Mouse (Mus musculus) thymus, postnatal 10 days (tissue): ENCODE data around the gene Tmem140.

Experiments
- DNase-seq, 2 experiments: peaks; one replicate each; pipeline ENCODE4 v3.0.0; 2021; ENCODE audit warnings: low spot score in 2 of 2

The Tmem140 gene

DNA sequence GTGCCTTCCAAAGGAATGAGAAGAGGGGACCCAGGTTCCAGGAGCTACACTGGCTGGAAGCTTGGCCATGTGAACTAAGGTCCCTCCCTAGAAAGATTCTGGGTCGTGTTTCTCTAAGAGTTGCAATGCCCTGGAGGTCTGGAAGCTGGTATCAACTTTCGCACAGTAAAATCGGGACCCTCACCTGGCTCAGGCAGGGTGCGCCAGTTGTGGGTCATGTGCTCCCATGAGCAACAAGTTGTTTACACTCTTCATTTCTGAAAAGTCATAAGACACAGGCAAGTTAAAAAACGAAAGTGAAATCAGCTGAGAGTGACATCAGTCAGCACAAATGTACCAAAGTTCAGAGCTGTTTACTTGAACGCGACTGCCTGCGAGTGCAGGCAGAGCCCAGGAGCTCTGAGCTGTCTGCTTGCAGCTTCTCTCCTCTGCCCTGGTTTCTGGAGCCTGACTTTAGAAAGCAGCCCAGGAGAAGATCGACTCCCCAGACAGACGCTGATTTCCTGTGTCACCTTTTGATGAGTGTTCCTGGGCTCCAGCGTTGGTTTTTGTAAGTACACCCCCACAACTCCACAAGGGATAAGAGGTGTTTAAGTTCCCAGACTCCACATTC, at the start of gene Tmem140:
Gene Tmem140 (plus strand): TSS at position 356 of the 613 bp plus-strand sequence.
- peak in 1 of 2 experiments; percentile 57 for DNase-seq

DNA sequence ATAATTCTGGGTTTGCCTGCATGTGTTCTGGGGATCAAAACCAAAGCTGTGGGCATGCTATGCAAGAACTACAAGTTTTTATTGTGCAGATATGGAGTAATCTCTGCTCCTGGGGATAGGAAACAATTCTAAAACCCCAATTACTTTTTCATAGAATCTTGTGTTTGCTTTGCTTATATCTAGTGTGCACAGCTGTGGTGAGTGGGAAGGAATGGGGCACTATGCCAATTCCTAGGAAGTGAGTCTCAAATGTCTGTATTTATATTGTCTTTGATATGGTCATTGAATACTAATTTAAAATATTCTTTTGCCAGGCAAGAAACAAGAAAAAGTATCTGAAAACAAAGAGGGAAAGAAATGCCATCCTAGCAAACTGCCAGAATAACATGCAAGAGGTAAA, 38.5 kb upstream of the Tmem140 start:
- DNase-seq, result no peak

DNA sequence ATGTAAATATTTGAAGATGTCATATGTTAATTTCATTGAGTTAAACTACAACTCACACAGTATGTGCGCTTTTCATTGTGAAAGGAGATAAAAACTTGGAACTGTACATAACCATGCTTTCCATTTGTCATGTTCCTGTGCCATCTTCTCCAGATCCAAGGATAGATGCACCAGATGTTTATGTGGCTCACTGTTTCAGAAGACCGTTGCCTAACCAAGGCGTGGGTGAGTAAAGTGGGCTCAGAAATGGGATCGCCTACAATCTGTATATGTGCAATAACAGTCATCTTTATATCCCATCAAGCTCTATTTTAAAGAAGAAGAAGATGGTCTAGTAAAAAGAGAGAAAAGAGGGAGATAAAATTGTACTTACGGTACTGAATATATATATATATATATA, 30.6 kb upstream of the Tmem140 start:
- DNase-seq, result no peak

DNA sequence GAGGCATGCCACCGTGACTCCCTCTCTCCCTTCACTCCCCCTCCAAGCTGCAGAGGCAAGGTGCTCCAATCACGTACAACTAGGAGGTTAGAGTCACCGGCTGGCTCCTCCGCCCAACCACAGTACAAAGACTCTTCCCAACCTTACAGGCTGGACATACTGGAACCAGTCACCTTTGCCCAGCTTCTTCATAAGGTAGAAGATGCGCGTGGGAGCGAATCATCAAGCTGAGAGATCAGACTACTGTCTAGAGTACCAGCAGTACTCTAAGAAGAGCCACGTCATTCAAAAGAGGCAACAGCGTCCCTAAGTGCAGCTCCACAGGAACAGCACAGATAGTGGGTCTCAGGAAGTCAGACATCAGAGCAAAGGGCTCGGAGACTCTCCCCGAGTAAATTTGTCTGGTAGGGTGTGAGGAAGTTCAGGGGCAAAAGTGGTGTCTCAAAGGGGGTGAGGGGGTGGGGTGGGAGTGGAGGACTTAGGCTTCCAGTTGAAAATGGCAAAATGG, 1.3 kb upstream of the Tmem140 start:
- peak in 1 of 2 experiments; percentile 16 for DNase-seq

DNA sequence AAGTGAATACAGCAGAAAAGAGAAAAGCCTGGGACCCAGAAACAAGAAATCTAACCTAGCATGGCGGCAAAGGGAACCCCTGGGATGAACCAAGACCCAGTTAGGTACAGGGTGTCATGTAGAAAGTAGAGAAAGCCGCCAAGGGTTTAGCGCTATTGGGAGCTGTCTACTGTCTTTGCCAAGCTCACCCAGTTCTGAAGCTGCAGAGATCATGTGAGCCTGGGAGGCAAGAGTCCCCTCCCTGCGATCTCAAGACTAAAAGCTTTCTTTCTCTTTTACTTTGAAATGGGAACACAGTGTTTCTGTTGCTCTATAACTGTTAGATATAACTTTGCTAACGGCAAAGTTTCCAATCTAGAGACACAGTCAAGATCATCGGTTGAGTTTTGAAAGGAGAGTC, 565 bp upstream of the Tmem140 start:
- DNase-seq, result peak in 1 of 2 experiments; percentile 52

DNA sequence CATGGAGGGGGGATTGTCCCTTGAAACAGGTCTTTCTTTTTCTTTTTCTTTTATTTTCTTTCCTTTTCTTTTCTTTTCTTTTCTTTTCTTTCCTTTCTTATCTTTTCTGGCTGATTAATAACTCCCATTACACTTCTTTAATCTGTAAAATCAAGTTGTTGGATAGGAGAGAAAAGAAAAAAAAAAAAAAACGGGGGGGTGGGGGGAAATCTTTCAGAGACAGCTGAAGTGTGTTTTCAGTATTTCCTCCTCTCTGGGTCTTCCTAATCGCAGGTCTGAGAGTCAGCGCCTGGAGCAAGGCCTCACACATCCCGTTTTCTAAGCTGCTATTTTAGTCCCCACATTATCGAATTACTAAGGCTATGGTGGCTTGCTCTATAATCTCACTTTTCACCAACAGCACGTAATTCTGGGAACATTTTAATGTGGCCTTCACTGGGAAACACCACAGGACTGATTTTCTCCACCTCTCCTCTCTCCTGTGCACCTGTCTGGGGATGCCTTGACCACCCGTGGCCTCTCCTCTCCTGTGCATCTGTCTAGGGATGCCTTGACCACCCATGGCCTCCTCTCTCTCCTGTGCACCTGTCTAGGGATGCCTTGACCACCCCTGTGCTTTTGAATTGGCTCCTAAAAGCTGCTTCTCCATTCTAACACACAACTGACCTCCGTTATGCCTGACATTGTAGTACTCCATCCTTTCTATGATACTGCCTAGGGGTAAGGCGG, 1.0 kb downstream of the Tmem140 start:
- no peak for DNase-seq

DNA sequence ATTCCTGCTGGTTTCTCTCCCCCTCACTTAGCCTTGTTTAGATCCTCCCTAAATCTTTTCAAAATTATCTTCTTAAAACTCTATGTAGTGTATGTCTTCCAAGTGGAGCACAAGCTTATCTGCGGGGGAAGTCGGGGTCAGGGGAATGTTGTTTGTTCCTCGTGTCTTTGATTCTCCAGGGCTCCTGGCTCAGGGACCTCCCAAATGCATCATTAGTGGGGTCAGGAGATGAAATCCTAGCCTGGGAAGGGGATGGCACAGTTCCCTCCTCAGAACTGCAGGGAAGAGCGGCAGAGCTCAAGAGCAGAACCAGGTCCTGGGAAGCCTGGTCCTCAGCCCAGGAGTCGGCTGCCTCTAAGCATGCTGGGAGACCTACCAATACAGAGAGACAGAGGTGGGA, 2.3 kb downstream of the Tmem140 start:
- peak in 1 of 2 experiments; percentile 1 for DNase-seq

DNA sequence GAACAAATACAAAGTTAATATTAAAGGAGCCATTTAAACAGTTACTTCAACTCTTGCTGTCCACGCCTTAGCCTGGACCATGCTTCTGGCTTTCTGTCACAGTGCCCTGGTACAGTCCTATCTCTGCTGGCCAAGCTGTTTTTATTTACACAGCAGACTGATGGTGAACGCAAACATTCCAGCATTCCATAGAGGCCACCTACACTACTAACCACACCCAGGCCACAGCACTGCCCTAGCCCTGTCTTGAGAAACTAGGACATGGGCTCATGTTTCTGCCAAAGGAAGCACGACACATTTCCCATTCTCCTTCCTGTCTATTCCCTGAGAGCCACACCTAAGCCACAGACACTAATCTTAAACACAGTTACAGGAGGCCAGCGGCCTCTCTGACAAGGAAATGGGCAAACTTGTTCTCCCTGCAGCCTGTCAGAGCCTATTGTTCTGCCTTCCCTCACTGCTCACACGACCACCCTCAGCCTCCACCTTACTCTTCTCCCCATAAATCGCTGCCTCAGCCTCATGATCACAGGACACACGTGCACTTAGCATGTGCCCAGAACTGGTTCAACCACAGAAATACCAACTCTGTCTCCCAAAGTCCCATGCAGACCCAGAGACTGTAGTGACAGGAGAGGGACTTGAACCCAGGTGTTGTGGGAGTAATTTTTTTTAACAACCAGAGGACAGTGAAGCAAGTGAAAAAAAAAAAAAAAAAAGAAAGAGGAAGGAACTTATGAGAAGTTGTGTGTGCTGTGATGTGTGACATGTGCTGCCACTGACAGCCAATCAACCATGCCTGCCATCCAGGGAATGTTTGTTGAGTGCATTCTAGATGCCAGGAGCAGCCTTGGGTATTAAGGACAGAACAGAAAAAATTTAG, 3.0 kb downstream of the Tmem140 start:
- peak in 1 of 2 experiments; percentile 2 for DNase-seq

DNA sequence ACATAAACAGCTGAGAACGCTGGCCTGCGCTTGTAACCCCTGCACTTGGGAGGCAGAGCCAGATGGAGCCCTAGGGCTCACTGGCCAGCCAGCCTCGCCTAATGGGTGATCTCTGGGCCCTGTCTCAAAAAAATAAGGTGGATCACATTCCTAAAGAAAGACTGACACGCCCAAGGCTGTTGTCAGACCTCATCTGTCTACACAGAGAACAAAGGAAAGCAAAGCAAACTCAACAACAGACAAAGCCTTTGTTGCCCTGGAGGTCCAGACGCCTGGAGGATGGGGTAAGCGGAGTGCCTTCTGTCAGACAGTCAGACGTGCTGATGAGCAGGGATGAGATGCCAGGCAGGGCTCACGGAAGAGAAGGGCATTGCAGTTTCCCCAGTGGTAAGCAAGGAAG, 3.8 kb downstream of the Tmem140 start:
- DNase-seq, result no peak

DNA sequence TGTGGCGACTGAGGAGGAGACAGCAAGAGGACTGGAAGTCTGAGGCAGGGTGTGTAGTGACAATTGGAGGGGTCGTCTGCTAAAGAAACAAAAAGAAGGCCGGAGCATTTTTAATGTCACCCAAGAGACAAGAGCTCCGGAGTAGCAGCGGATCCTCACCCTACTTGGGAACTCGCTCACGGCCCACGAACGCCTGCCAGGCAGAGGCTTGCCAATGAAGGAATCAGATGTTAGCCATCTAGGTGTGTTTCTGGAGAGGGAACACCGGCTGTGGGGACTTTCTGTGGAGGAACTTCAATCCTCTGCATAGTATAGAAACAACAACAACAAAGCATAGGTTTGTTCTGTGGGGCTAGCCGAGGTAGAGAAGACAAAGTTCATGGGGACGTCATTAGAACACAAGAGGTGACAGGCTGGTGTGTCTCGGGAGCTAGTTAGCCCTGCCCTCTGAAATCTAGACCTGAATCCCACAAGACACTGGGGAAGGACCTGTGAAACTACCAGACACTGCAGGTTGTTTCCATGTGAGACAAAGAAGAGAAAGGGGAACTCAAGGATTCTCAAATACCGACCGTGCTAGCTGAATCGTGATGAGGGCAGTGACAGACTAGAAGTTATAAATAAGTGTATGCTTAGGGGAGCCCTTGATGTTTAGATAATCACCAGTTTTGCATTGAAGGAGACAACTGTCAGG, 4.5 kb downstream of the Tmem140 start:
- no peak for DNase-seq

DNA sequence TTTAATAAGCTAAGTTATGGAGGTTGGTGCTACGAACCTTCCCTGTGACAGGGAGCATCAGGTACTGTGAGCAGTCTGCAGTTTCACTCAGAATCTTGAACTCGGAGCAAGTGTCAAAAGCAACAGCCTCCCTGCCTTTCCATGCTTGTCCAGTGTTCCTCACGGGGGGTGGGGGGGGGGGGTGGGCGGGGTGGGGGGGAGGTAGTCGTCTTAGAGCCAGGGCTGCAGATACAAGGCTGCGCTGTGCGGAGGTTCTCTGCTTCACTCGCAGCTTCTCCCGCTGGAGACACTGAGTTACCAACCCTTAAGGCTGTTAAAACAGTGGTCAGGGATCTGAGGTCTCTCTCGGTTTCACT, 5.0 kb downstream of the Tmem140 start:
- DNase-seq, result no peak

DNA sequence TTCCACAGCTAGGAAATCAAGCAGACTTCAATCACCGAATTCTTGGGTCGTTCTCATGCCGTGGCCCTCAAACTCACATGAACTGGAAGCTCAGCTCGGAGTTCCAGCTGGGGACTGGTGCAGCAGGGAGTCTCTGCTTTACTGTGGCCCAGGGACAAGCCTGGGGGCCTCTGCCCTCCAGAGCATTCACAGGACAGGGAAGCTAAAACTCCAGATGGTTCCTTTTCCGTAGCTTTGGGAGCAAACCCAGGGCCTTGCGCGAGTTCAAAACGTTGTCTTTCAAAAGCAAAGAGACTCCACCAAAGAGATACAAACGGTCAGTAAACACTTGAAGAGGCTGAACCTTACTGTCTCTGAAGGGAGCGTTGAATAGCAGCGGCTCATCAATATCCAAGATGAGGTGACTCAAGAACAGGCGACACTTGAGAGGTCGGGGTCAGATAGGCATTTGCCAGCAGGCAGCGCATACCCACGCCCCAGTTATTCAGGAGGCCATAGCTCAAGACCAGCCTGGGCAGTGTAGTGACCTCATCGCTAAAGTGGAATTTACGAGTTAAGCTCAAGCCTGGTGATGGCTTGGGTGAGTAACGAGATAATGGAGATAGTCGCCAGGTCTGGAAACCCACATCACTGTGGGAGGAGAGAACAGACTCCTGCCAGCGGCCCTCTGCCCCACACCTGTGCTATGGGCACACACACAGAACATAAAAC, 5.7 kb downstream of the Tmem140 start:
- DNase-seq, result no peak

DNA sequence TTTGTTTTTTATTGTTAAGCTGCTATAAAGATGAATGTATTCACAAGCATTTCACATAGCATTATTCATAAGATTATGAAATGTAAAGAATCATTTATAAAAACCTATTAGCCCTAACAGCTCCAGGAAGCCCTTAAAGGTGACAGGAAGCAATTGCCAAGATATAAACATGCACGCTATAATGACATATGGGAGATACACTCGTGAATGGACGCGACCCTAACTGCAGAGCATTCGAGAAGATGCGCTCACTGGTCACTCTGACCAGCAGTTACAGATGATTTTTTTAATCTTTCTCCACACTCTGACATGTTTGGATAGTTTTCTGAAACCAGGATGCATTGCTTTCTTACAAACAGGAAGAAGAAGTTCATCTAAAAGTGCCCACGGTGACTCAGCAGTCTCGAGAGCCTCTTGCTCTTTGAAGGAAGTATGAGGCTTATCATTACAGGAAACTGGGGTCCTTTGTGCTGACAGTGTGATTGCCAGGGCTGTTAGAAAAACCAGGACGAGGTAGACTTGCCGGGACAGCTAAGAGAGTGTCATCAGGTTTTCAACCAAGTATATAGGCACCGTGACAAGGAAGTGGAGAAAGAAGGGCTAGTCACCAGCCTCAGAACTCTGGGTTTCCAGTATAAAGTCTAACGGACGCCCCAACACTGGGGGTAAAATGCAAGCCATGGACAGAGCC, 6.4 kb downstream of the Tmem140 start:
- peak; percentile 55 to 57 for DNase-seq

DNA sequence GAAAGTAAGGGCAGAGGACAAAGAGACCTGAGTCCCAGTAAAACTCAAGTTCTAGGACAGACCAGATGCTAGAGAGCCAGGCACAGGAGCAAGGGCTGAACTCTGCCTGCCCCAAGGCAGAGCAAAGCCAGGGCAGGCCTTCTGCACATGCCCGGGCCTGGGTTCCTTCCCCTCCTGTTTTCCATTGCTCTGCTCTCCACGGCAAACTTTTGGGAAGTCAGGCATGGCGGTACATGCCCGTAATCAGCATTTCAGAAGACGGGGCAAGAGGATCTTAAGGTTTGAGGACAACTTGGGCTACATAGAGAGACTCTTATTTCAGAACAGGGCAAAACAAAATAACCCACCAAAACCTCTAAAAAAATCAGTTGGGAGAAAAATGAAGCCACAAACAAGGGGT, 7.2 kb downstream of the Tmem140 start:
- no peak for DNase-seq

DNA sequence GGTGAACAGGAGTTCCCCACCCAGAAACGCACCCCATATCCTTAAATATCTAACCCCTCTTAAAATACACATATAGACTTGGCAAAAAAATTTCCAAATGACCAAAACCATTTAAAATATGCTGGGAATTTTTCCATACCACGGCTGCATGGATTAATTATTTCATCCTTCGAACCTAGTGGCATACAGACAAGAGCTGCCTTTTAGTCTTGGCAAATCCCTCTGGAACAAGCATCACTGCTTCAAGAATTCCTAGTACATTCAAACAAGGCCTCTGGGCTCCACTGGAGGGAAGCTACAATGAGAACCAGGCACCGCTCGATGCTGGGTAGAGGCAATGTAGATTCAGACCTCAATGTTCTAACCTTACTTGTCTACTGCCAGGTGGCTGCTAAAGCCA, 7.8 kb downstream of the Tmem140 start:
- DNase-seq, result no peak

DNA sequence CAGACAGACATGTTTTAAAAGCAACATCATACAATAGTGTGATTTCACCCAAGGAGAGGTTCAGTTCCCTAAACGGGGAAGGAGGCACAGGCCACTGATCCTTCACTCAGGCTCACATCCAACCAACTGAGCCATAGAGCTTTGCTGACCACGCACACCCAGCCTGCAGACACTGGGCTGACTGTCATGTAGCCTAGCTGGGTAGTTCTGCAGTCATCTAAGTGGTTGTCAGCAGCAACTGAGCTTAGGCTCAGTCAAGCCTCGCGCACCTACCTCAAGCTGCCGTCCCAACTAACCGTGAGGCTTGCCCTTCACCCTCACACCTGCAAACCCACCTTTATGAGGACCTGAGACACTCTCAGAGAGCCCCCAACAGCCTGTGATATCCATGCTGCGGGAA, 9.0 kb downstream of the Tmem140 start:
- no peak for DNase-seq

DNA sequence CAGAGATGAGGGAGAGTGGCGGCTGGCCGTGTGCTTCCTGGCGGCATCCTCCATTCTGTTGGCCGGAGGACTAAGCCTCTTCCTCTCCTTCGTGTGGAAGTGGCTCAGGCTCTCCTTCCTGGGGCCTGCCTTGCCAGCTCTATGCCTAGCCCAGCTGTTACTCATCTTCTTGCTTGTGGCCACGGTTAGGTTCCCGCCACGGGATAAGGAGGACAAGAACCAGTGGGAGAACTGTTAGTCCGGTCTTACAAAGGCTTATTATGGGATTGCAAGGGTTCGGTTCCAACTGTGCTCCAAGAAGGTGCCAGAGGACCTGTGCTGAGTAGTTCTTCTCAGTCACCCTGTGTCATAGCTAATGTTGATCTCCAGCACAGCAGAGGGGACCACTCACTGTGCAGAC, 9.9 kb downstream of the Tmem140 start:
- no peak for DNase-seq

DNA sequence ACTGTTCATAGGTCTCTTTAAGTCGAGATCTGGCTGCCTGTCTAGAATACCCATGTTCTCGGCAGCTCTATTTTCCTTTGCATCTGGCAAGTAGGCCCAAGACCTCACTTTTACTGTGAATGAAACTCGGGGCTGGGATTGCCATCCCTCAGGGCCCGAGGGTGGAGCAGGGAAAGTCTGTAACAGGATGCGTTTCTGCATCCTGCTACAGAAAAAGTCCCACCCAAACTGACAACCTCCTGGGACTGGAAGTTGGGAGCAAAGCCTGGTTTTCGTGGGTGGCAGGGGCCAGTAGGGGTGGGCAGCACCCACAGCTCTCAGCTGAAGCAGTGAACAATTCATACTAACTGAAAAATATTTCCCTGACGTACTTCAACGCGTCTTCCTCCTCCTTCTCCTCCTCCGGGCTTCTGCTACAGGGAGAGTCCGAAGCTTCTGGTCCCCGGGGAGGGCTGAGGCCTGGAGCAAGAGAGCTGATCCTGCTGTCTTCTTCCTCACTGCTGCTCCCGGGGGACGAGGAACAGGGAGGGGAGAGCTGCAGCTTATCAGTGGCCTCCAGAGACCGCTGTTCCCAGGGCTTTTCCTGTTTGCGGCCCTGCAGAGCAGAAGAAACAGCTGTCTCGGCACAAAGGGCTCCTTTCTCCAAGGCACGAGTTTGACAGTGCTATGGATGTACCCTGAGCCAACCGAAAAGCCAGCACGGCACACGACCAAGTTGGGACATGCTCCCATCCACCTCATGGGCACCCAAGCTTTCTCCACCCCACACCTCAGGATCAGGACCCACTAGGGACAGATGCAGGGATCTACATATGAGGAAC, 11.4 kb downstream of the Tmem140 start:
- no peak for DNase-seq

DNA sequence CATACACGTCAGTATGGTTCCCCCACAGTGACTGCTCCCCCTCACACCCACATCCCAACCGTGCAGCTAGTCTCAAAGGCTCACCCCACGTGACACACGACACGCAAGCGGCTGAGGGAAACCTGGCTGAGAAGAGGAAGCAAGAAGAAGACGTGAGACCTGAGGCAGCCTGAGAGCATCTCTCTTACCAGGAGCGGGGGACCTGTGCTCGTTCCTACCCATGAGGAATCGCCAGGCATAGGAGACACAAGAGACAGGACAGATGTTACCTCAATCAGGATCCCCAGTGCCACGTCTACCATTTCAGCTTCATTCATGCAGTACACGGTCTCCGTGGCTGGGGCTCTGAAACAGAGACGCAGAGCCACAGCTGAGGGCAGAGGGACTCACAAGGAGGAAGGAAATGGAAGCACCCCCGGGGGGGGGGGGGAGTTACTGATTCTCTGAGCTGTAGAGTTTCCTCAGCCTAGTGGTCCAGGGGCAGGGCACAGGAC, 12.4 kb downstream of the Tmem140 start:
- peak; percentile 77 to 86 for DNase-seq
